Mouse (Mus musculus) testis, adult 2 months (tissue): ENCODE measurements at regions not wholly inside any gene's neighbourhood (a gene's known extent, or its start where the extent isn't known, plus 50 kb on each side); places are given as distances from the start of the nearest gene placed in this dataset.

Experiments used
- CTCF ChIP-seq: fragments of 200-500 bp; IDR thresholded peaks from 2 replicates; pipeline ENCODE4 v1.5.1; 2012; ENCODE audit warnings: low read depth, mild to moderate bottlenecking, inconsistent platforms, low read length, moderate library complexity; ENCODE audit not compliant: control insufficient read depth, insufficient read depth, insufficient replicate concordance
- POLR2A ChIP-seq: fragments of 200-500 bp; IDR thresholded peaks from 2 replicates; pipeline ENCODE4 v1.6.1; 2012; ENCODE audit warnings: low read depth, mild to moderate bottlenecking, inconsistent platforms, low read length, moderate library complexity; ENCODE audit not compliant: control insufficient read depth

DNA sequence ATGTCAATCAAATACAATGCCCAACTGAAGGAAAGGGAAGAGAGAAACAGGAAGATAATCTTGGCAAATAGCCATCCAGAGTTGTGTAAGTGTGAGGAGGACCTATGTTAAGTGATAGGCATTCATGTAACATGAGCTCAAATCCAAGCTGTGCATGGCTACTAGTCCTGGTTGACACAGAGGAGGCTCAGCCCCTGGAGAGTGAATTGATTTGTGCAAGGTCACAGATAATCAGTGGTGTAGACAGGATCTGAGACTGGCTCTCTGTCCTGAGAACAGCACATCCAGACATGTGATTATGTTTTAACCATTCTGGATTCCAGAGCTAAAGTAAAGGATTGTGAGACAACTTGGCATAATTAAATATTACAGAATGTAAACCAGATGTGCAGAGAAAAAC is 53.0 kb upstream of the Sox4 start:
- TF ChIP-seq CTCF (no peak), POLR2A (no peak)
